Mouse (Mus musculus): ENCODE data around the gene D10Wsu102e.
"Not testable (repeated sequence)": the region's sequence is repeated elsewhere in the genome, so short reads cannot be mapped to it uniquely, and the experiment has no call there.

D10Wsu102e gene

GRCm38 (mm10) chr10:83397336-83397735, 37.3 kb downstream of the D10Wsu102e start:
- DNase-seq: no peak

- not testable (repeated sequence) for DNase-seq
These were observed 40.9 kb downstream of the D10Wsu102e start for GRCm38 (mm10) chr10:83400896-83401295.

- DNase-seq: no peak
These were observed 45.0 kb downstream of the D10Wsu102e start for GRCm38 (mm10) chr10:83405031-83405430.

GRCm38 (mm10) chr10:83405711-83406110, 45.7 kb downstream of the D10Wsu102e start:
- no peak for DNase-seq

GRCm38 (mm10) chr10:83407141-83407540, 47.1 kb downstream of the D10Wsu102e start:
- no peak for DNase-seq

- DNase-seq: not testable (repeated sequence)
These were observed 58.4 kb downstream of the D10Wsu102e start for GRCm38 (mm10) chr10:83418466-83418865.

- DNase-seq: no peak
These were observed 88.6 kb downstream of the D10Wsu102e start for GRCm38 (mm10) chr10:83448582-83448981.

- DNase-seq: no peak
These were observed 97.5 kb downstream of the D10Wsu102e start for GRCm38 (mm10) chr10:83457531-83457930.

GRCm38 (mm10) chr10:83475226-83475625, 115.2 kb downstream of the D10Wsu102e start:
- no peak for DNase-seq

- no peak for DNase-seq
These were observed 117.3 kb downstream of the D10Wsu102e start for GRCm38 (mm10) chr10:83477286-83477685.

GRCm38 (mm10) chr10:83490506-83490905, 130.5 kb downstream of the D10Wsu102e start:
- DNase-seq: no peak

GRCm38 (mm10) chr10:83497321-83497720, 137.3 kb downstream of the D10Wsu102e start:
- DNase-seq: no peak

GRCm38 (mm10) chr10:83508962-83509660, 149.1 kb downstream of the D10Wsu102e start:
- peak; percentile 10 for DNase-seq

GRCm38 (mm10) chr10:83511304-83511703, 151.3 kb downstream of the D10Wsu102e start:
- DNase-seq: no peak

- no peak for DNase-seq
These were observed 153.7 kb downstream of the D10Wsu102e start for GRCm38 (mm10) chr10:83513736-83514135.

GRCm38 (mm10) chr10:83520990-83521389, 161.0 kb downstream of the D10Wsu102e start:
- DNase-seq: no peak

- DNase-seq: not testable (repeated sequence)
These were observed 164.2 kb downstream of the D10Wsu102e start for GRCm38 (mm10) chr10:83524238-83524637.

GRCm38 (mm10) chr10:83530384-83530967, 170.5 kb downstream of the D10Wsu102e start:
- DNase-seq: no peak

- DNase-seq: peak; percentile 50
These were observed 173.4 kb downstream of the D10Wsu102e start for GRCm38 (mm10) chr10:83533258-83533909.

- DNase-seq: peak; percentile 72
These were observed 173.9 kb downstream of the D10Wsu102e start, which contains the start of gene Aldh1l2 for GRCm38 (mm10) chr10:83533910-83534283. Gene Aldh1l2 (minus strand): TSS chr10:83534140.

GRCm38 (mm10) chr10:83536436-83536835, 176.4 kb downstream of the D10Wsu102e start:
- no peak for DNase-seq
